In genomic region chr15:31428571-31428970, GRCm38 (mm10) we compare ENCODE assay signal across 16 mouse cellular contexts. TPM values are rescaled to one million over a fixed set of nuclear protein-coding genes. Genes with fewer than 3 reads are reported as not detected.
A peak's percentile ranks its signal among the peaks of the same experiment; 100 is the strongest.
DNase-seq lines count a peak whose midpoint lies in the region; ATAC-seq and TF ChIP-seq lines count a peak whose summit lies in the region.
"Had no signal": no experiment of that assay in that cellular context is flagged by ENCODE, and none has a peak within 500 bp of the region (broad histone marks: within the 10 kb centered on the region; RNA-seq: fewer than 3 reads in every experiment).

No protein-coding gene starts in this region.

- 45% methylated on average over 12 of the region's 12 CpGs for WGBS in lung, postnatal 0 days
- 61% methylated on average over 12 of the region's 12 CpGs for WGBS in lung, adult 2 months

- peak; percentile 56 for DNase-seq in lung, postnatal 0 days (ENCODE audit: low spot score)
- DNase-seq in lung, adult 2 months: no peak
- DNase-seq in frontal cortex, postnatal 36 days (ENCODE audit: low spot score in 2 of 2): peak; percentile 69 to 88
- DNase-seq in left cerebral cortex, postnatal 14 days (ENCODE audit: low spot score in 2 of 2): peak; percentile 74 to 89
- DNase-seq in ovary, postnatal 10 days (ENCODE audit: low spot score): no peak
- DNase-seq in yolk sac, embryonic 10.5 days (ENCODE audit: low spot score): no peak
- DNase-seq in cerebellum, adult 9-10 months: no peak
- DNase-seq: cerebellum, adult 9-11 months; heart, postnatal 36 days; kidney, postnatal 4 days; retina, postnatal 1 day; thymus, postnatal 36 days had no signal

- TF ChIP-seq CTCF in lung, postnatal 0 days (IDR thresholded peaks at IDR 0.05): no peak
- TF ChIP-seq CTCF in lung, adult 2 months (IDR thresholded peaks at IDR 0.05; ENCODE audit: insufficient read depth, low read length): no peak

- no peak overlapping the region for H3K4me2 ChIP-seq in lung, postnatal 0 days (replicated peaks; ENCODE audit: low read depth, low read length)
- H3K4me2 ChIP-seq: midbrain, embryonic 12.5 days; stomach, embryonic 15.5 days had no signal

- H3K9ac ChIP-seq in lung, postnatal 0 days (replicated peaks; ENCODE audit: low read depth): no peak overlapping the region
- H3K9ac ChIP-seq: liver, embryonic 14.5 days; midbrain, embryonic 12.5 days; stomach, embryonic 15.5 days had no signal

- H3K27ac ChIP-seq in lung, postnatal 0 days (ENCODE audit: low read length): no peak overlapping the region
- H3K27ac ChIP-seq: liver, embryonic 14.5 days; midbrain, embryonic 12.5 days; stomach, embryonic 15.5 days had no signal

- H3K4me1 ChIP-seq in lung, postnatal 0 days (ENCODE audit: insufficient read depth, low read depth, low read length): no peaks in the 10 kb centered on the region
- no peaks in the 10 kb centered on the region for H3K4me1 ChIP-seq in lung, adult 2 months (ENCODE audit: control insufficient read depth, insufficient read depth, low read length)
- H3K4me1 ChIP-seq: stomach, embryonic 15.5 days had no signal

- H3K27me3 ChIP-seq in lung, postnatal 0 days (replicated peaks; ENCODE audit: insufficient read depth, low read length): no peaks in the 10 kb centered on the region
- H3K27me3 ChIP-seq: midbrain, embryonic 12.5 days; stomach, embryonic 15.5 days had no signal

- TF ChIP-seq EP300 in lung, postnatal 0 days (IDR thresholded peaks at IDR 0.05): no peak

- H3K36me3 ChIP-seq in lung, postnatal 0 days (ENCODE audit: insufficient read depth, low read length): no peaks in the 10 kb centered on the region
- H3K36me3 ChIP-seq: midbrain, embryonic 12.5 days; stomach, embryonic 15.5 days had no signal

- ATAC-seq in lung, postnatal 0 days: no peak
- ATAC-seq: intestine, postnatal 0 days had no signal

- H3K9me3 ChIP-seq in lung, postnatal 0 days (ENCODE audit: low read length): no peaks in the 10 kb centered on the region
- H3K9me3 ChIP-seq: midbrain, embryonic 12.5 days; stomach, embryonic 15.5 days had no signal

- no peak for TF ChIP-seq POLR2A in lung, adult 2 months (IDR thresholded peaks at IDR 0.05; ENCODE audit: borderline replicate concordance, extremely low read depth, low read depth, low read length)

- H3K4me3 ChIP-seq in lung, postnatal 0 days (ENCODE audit: low read depth, low read length): no peak overlapping the region
- H3K4me3 ChIP-seq in lung, adult 2 months (replicated peaks; ENCODE audit: extremely low read depth, low read depth, low read length): no peak overlapping the region
- H3K4me3 ChIP-seq: midbrain, embryonic 12.5 days; stomach, embryonic 15.5 days had no signal

- intact Hi-C loops in left cerebral cortex, postnatal 14 days (cut with DNase I): loop anchor here (5.0 kb wide), 2 partner anchors 36 to 86 kb away; no protein-coding TSS in a partner anchor

RNA-seq across cellular contexts. Expression of gene Ropn1l, which starts 25.0 kb away (rescaled TPM):
- 7.4 and 10.4 TPM in 2 replicates for polyA plus RNA-seq in lung, postnatal 0 days (2015; fragmentation: Nextera tagmentation; extraction: Ambion mirVana)
- polyA plus RNA-seq in lung, adult 2 months (2012; rRNA removed): 2.1 and 2.4 TPM in 2 replicates
- total RNA-seq in left cerebral cortex, postnatal 14 days (2021): 1 to 10 TPM; 1.1 to 1.7 TPM
- total RNA-seq: heart, postnatal 36 days had no signal

Comparison
In these comparisons a context has a peak if more than half of its experiments do, and no peak if none do; other contexts are left out.
1. DNase-seq: peak in lung, postnatal 0 days (single experiment), frontal cortex, postnatal 36 days (2 of 2) and left cerebral cortex, postnatal 14 days (2 of 2); none in lung, adult 2 months (single experiment), ovary, postnatal 10 days (single experiment), yolk sac, embryonic 10.5 days (single experiment) and cerebellum, adult 9-10 months (single experiment).